Mouse (Mus musculus): ENCODE measurements around the gene Hnrnpab. TPM values are rescaled to one million over a fixed set of nuclear protein-coding genes. Genes with fewer than 3 reads are reported as not detected.

Gene Hnrnpab
- polyA plus RNA-seq, 1 experiment from 2014 or later: 204 TPM

- WGBS: 66% methylated on average over 3 of the region's 3 CpGs
- Histone ChIP-seq H3K27me3 (ENCODE audit: control insufficient read depth, insufficient read depth, low read length) (no peaks in the 10 kb centered on the region), H3K9me3 (ENCODE audit: control insufficient read depth, low read length) (no peaks in the 10 kb centered on the region), H3K27ac (replicated peaks) (no peak overlapping the region), H3K4me1 (replicated peaks; ENCODE audit: control insufficient read depth, insufficient read depth) (no peaks in the 10 kb centered on the region), H3K4me3 (ENCODE audit: low read depth, low read length) (no peak overlapping the region), H3K9ac (ENCODE audit: low read length) (no peak overlapping the region), H3K4me2 (replicated peaks; ENCODE audit: low read depth) (no peak overlapping the region), H3K36me3 (ENCODE audit: control insufficient read depth, insufficient read depth, low read length) (no peaks in the 10 kb centered on the region)
- TF ChIP-seq EP300 (optimal IDR thresholded peaks at IDR 0.05) (no peak), CTCF (IDR thresholded peaks at IDR 0.05; ENCODE audit: low read depth) (no peak)
- ATAC-seq (ENCODE audit: low FRiP score, low TSS enrichment): peak; percentile 60; the same call in 1 of the 2 replicates
- no peak for DNase-seq (ENCODE audit: low spot score)
Observed at GRCm38 (mm10) chr11:51565062-51565461, 41.6 kb downstream of the Hnrnpab start.

- Histone ChIP-seq H3K27me3 (ENCODE audit: control insufficient read depth, insufficient read depth, low read length) (no peaks in the 10 kb centered on the region), H3K27ac (replicated peaks) (no peak overlapping the region), H3K36me3 (ENCODE audit: control insufficient read depth, insufficient read depth, low read length) (no peaks in the 10 kb centered on the region), H3K4me3 (ENCODE audit: low read depth, low read length) (no peak overlapping the region), H3K9me3 (ENCODE audit: control insufficient read depth, low read length) (no peaks in the 10 kb centered on the region), H3K4me1 (replicated peaks; ENCODE audit: control insufficient read depth, insufficient read depth) (no peaks in the 10 kb centered on the region), H3K4me2 (replicated peaks; ENCODE audit: low read depth) (no peak overlapping the region), H3K9ac (ENCODE audit: low read length) (no peak overlapping the region)
- TF ChIP-seq EP300 (optimal IDR thresholded peaks at IDR 0.05) (no peak), CTCF (IDR thresholded peaks at IDR 0.05; ENCODE audit: low read depth) (no peak)
- DNase-seq (ENCODE audit: low spot score) (no peak), ATAC-seq (ENCODE audit: low FRiP score, low TSS enrichment) (no peak)
- 87% methylated on average over 1 of the region's 1 CpGs for WGBS
Observed at GRCm38 (mm10) chr11:51563276-51563675, 43.4 kb downstream of the Hnrnpab start.

GRCm38 (mm10) chr11:51555066-51555465 is 51.6 kb downstream of the Hnrnpab start:
- H3K4me3 ChIP-seq (ENCODE audit: low read depth, low read length): no peak overlapping the region
- peaks cover 3% of the 10 kb centered on the region; the same call in 1 of the 2 replicates for H3K4me1 ChIP-seq (replicated peaks; ENCODE audit: control insufficient read depth, insufficient read depth)
- H3K27me3 ChIP-seq (ENCODE audit: control insufficient read depth, insufficient read depth, low read length): no peaks in the 10 kb centered on the region

GRCm38 (mm10) chr11:51554590-51554989 is 52.1 kb downstream of the Hnrnpab start:
- H3K27me3 ChIP-seq (ENCODE audit: control insufficient read depth, insufficient read depth, low read length): no peaks in the 10 kb centered on the region
- no peak overlapping the region for H3K4me3 ChIP-seq (ENCODE audit: low read depth, low read length)
- H3K4me1 ChIP-seq (replicated peaks; ENCODE audit: control insufficient read depth, insufficient read depth): peaks cover 3% of the 10 kb centered on the region; the same call in 1 of the 2 replicates
- no peak overlapping the region for H3K9ac ChIP-seq (ENCODE audit: low read length)
- whole genome bisulfite sequencing: 70% methylated on average over 8 of the region's 10 CpGs
- TF ChIP-seq EP300 (optimal IDR thresholded peaks at IDR 0.05): no peak
- no peak for TF ChIP-seq CTCF (IDR thresholded peaks at IDR 0.05; ENCODE audit: low read depth)
- H3K9me3 ChIP-seq (ENCODE audit: control insufficient read depth, low read length): no peaks in the 10 kb centered on the region
- no peaks in the 10 kb centered on the region for H3K36me3 ChIP-seq (ENCODE audit: control insufficient read depth, insufficient read depth, low read length)
- ATAC-seq (ENCODE audit: low FRiP score, low TSS enrichment) (no peak), DNase-seq (ENCODE audit: low spot score) (no peak)
- H3K27ac ChIP-seq (replicated peaks): no peak overlapping the region
- no peak overlapping the region for H3K4me2 ChIP-seq (replicated peaks; ENCODE audit: low read depth)

More at GRCm38 (mm10) chr11:51555066-51555465, 51.6 kb downstream of the Hnrnpab start:
- TF ChIP-seq CTCF (IDR thresholded peaks at IDR 0.05; ENCODE audit: low read depth): no peak
- no peak for TF ChIP-seq EP300 (optimal IDR thresholded peaks at IDR 0.05)
- WGBS: 42% methylated on average over 2 of the region's 2 CpGs
- Histone ChIP-seq H3K9ac (ENCODE audit: low read length) (no peak overlapping the region), H3K9me3 (ENCODE audit: control insufficient read depth, low read length) (no peaks in the 10 kb centered on the region), H3K36me3 (ENCODE audit: control insufficient read depth, insufficient read depth, low read length) (no peaks in the 10 kb centered on the region), H3K27ac (replicated peaks) (no peak overlapping the region), H3K4me2 (replicated peaks; ENCODE audit: low read depth) (no peak overlapping the region)
- DNase-seq (ENCODE audit: low spot score) (no peak), ATAC-seq (ENCODE audit: low FRiP score, low TSS enrichment) (no peak)

GRCm38 (mm10) chr11:51552091-51552490 is 54.6 kb downstream of the Hnrnpab start:
- H3K4me2 ChIP-seq (replicated peaks; ENCODE audit: low read depth): no peak overlapping the region
- no peak for ATAC-seq (ENCODE audit: low FRiP score, low TSS enrichment)
- 76% methylated on average over 3 of the region's 3 CpGs for WGBS

GRCm38 (mm10) chr11:51551253-51551652 is 55.4 kb downstream of the Hnrnpab start:
- WGBS: 33% methylated on average over 5 of the region's 5 CpGs
- DNase-seq (ENCODE audit: low spot score) (peak; percentile 22), ATAC-seq (ENCODE audit: low FRiP score, low TSS enrichment) (0 out of 2 replicates have a peak, but pooled peaks have one; percentile 43)

More at GRCm38 (mm10) chr11:51552091-51552490, 54.6 kb downstream of the Hnrnpab start:
- no peak for DNase-seq (ENCODE audit: low spot score)
- Histone ChIP-seq H3K4me3 (ENCODE audit: low read depth, low read length) (no peak overlapping the region), H3K27ac (replicated peaks) (no peak overlapping the region), H3K36me3 (ENCODE audit: control insufficient read depth, insufficient read depth, low read length) (no peaks in the 10 kb centered on the region), H3K9ac (ENCODE audit: low read length) (no peak overlapping the region), H3K27me3 (ENCODE audit: control insufficient read depth, insufficient read depth, low read length) (no peaks in the 10 kb centered on the region), H3K9me3 (ENCODE audit: control insufficient read depth, low read length) (no peaks in the 10 kb centered on the region), H3K4me1 (replicated peaks; ENCODE audit: control insufficient read depth, insufficient read depth) (peaks cover 3% of the 10 kb centered on the region; the same call in 1 of the 2 replicates)
- TF ChIP-seq CTCF (IDR thresholded peaks at IDR 0.05; ENCODE audit: low read depth): no peak
- no peak for TF ChIP-seq EP300 (optimal IDR thresholded peaks at IDR 0.05)

More at GRCm38 (mm10) chr11:51551253-51551652, 55.4 kb downstream of the Hnrnpab start:
- TF ChIP-seq EP300 (optimal IDR thresholded peaks at IDR 0.05) (no peak), CTCF (IDR thresholded peaks at IDR 0.05; ENCODE audit: low read depth) (no peak)
- Histone ChIP-seq H3K9me3 (ENCODE audit: control insufficient read depth, low read length) (no peaks in the 10 kb centered on the region), H3K9ac (ENCODE audit: low read length) (no peak overlapping the region), H3K4me1 (replicated peaks; ENCODE audit: control insufficient read depth, insufficient read depth) (peaks cover 3% of the 10 kb centered on the region; the same call in 1 of the 2 replicates), H3K27me3 (ENCODE audit: control insufficient read depth, insufficient read depth, low read length) (no peaks in the 10 kb centered on the region), H3K36me3 (ENCODE audit: control insufficient read depth, insufficient read depth, low read length) (no peaks in the 10 kb centered on the region), H3K27ac (replicated peaks) (no peak overlapping the region), H3K4me3 (ENCODE audit: low read depth, low read length) (no peak overlapping the region), H3K4me2 (replicated peaks; ENCODE audit: low read depth) (no peak overlapping the region)

Other genes with a start within 250 kb of the Hnrnpab start
- 13.3 and 14.0 TPM in 2 replicates for gene Phykpl, start 22.1 kb downstream of the Hnrnpab start, polyA plus RNA-seq (2015; fragmentation: Nextera tagmentation; extraction: Ambion mirVana)
- 134 and 144 TPM in 2 replicates for gene Nhp2, start 12.9 kb upstream of the Hnrnpab start, polyA plus RNA-seq (2015; fragmentation: Nextera tagmentation; extraction: Ambion mirVana)
- 34.6 and 35.3 TPM in 2 replicates for gene Rmnd5b, start 29.0 kb upstream of the Hnrnpab start, polyA plus RNA-seq (2015; fragmentation: Nextera tagmentation; extraction: Ambion mirVana)
- 16.1 and 16.8 TPM in 2 replicates for gene N4bp3, start 44.0 kb upstream of the Hnrnpab start, polyA plus RNA-seq (2015; fragmentation: Nextera tagmentation; extraction: Ambion mirVana)
- gene D930048N14Rik, start 44.1 kb upstream of the Hnrnpab start, polyA plus RNA-seq (2015; fragmentation: Nextera tagmentation; extraction: Ambion mirVana): 2.0 and 2.3 TPM in 2 replicates
- 95.2 and 103 TPM in 2 replicates for gene 0610009B22Rik, start 82.0 kb upstream of the Hnrnpab start, polyA plus RNA-seq (2015; fragmentation: Nextera tagmentation; extraction: Ambion mirVana)
- gene Sec24a, start 156.8 kb upstream of the Hnrnpab start, polyA plus RNA-seq (2015; fragmentation: Nextera tagmentation; extraction: Ambion mirVana): 8.3 and 8.4 TPM in 2 replicates
- gene Sar1b, start 156.8 kb upstream of the Hnrnpab start, polyA plus RNA-seq (2015; fragmentation: Nextera tagmentation; extraction: Ambion mirVana): 168 and 169 TPM in 2 replicates

All from stomach, postnatal 0 days (tissue).